Mouse (Mus musculus): ENCODE results near the gene Cfd. TPM values are rescaled to one million over a fixed set of nuclear protein-coding genes. Genes with fewer than 3 reads are reported as not detected.

Cfd gene
- polyA plus RNA-seq, 1 experiment from 2014 or later, result not detected

GRCm38 (mm10) chr10:79865189-79865601 is 25.5 kb upstream of the Cfd start:
- 0 out of 2 replicates have a peak, but pooled peaks cover 5% of the 10 kb centered on the region for H3K4me1 ChIP-seq (ENCODE audit: control insufficient read depth, insufficient read depth, low read length)
- peaks cover 62% of the 10 kb centered on the region for H3K36me3 ChIP-seq (ENCODE audit: control insufficient read depth, insufficient read depth, low read length)
- H3K27me3 ChIP-seq (ENCODE audit: control insufficient read depth, insufficient read depth, low read length), result no peaks in the 10 kb centered on the region; the same call in 1 of the 2 replicates
- H3K9me3 ChIP-seq (ENCODE audit: control insufficient read depth, low read length), result no peaks in the 10 kb centered on the region
- ATAC-seq (ENCODE audit: low read depth), result peak; percentile 11; the same call in 1 of the 2 replicates
- H3K4me3 ChIP-seq (ENCODE audit: low read depth, low read length), result no peak overlapping the region
- peak overlapping the region; percentile 39; the same call in 1 of the 2 replicates for H3K27ac ChIP-seq (ENCODE audit: low read depth, low read length)
- 64% methylated on average over 12 of the region's 12 CpGs for WGBS
- H3K9ac ChIP-seq (replicated peaks; ENCODE audit: low read depth, low read length), result 0 out of 2 replicates have a peak overlapping the region, but pooled peaks have one; percentile 3
- no peak overlapping the region for H3K4me2 ChIP-seq (ENCODE audit: low read depth, low read length)

DNA sequence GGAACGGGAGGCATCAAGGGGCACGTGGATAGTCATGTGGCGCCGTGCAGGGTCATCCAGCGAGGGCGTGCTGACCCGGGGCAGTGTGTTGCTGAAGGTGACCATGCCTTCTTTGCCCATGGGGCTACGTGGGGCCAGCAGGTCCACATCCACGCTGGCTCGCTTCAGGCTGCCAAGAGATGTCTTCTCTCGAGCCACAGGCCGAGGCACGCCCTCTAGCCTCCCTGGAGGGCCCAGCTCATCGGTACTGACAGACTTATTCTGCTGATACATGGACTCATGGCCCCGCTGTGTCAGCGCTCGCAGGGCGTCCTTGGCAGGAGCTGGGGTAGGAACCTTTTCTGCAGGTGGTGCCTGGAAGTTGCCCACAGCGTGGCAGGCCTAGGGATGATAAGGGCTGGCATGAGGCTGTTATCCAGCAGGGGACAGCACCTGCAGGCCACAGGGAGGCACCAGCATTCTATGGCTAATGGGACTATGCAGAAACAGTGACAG is 24.8 kb upstream of the Cfd start:
- Histone ChIP-seq H3K4me2 (ENCODE audit: low read depth, low read length) (no peak overlapping the region), H3K27me3 (ENCODE audit: control insufficient read depth, insufficient read depth, low read length) (no peaks in the 10 kb centered on the region), H3K27ac (ENCODE audit: low read depth, low read length) (no peak overlapping the region), H3K4me3 (ENCODE audit: low read depth, low read length) (no peak overlapping the region), H3K36me3 (ENCODE audit: control insufficient read depth, insufficient read depth, low read length) (peaks cover 56% of the 10 kb centered on the region), H3K9me3 (ENCODE audit: control insufficient read depth, low read length) (no peaks in the 10 kb centered on the region), H3K9ac (replicated peaks; ENCODE audit: low read depth, low read length) (0 out of 2 replicates have a peak overlapping the region, but pooled peaks have one; percentile 3), H3K4me1 (ENCODE audit: control insufficient read depth, insufficient read depth, low read length) (0 out of 2 replicates have a peak, but pooled peaks cover 9% of the 10 kb centered on the region)
- no peak for ATAC-seq (ENCODE audit: low read depth)
- WGBS, result 77% methylated on average over 19 of the region's 19 CpGs

DNA sequence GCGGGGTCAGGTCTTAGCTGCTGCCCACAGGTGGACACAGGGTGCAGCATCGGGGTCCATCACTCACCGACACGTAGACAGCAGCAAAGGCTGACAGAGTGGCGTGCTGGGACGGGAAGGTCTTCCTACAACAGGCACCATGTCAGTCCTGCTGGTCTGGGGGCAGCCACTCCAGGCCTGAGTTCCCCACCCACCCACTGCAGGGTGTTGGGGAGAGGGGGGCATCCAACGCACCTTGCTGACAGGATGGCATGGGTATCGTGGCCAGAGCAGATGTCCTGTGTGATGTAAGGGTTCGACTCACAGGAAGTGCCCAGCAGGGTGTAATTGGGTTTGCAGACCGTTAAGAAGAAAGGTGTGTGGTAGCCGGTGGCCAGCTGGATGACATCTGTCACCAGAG is 24.1 kb upstream of the Cfd start:
- Histone ChIP-seq H3K36me3 (ENCODE audit: control insufficient read depth, insufficient read depth, low read length) (peaks cover 52% of the 10 kb centered on the region), H3K4me1 (ENCODE audit: control insufficient read depth, insufficient read depth, low read length) (peaks cover 12% of the 10 kb centered on the region), H3K4me2 (ENCODE audit: low read depth, low read length) (no peak overlapping the region), H3K9me3 (ENCODE audit: control insufficient read depth, low read length) (no peaks in the 10 kb centered on the region), H3K27ac (ENCODE audit: low read depth, low read length) (no peak overlapping the region), H3K9ac (replicated peaks; ENCODE audit: low read depth, low read length) (no peak overlapping the region), H3K4me3 (ENCODE audit: low read depth, low read length) (no peak overlapping the region), H3K27me3 (ENCODE audit: control insufficient read depth, insufficient read depth, low read length) (no peaks in the 10 kb centered on the region)
- ATAC-seq (ENCODE audit: low read depth), result no peak
- 82% methylated on average over 11 of the region's 11 CpGs for WGBS

- Histone ChIP-seq H3K27ac (ENCODE audit: low read depth, low read length) (no peak overlapping the region), H3K36me3 (ENCODE audit: control insufficient read depth, insufficient read depth, low read length) (peaks cover 13% of the 10 kb centered on the region), H3K27me3 (ENCODE audit: control insufficient read depth, insufficient read depth, low read length) (no peaks in the 10 kb centered on the region), H3K4me2 (ENCODE audit: low read depth, low read length) (peak overlapping the region; percentile 85), H3K9ac (replicated peaks; ENCODE audit: low read depth, low read length) (no peak overlapping the region), H3K4me3 (ENCODE audit: low read depth, low read length) (peak overlapping the region; percentile 66; the same call in 1 of the 2 replicates), H3K4me1 (ENCODE audit: control insufficient read depth, insufficient read depth, low read length) (peaks cover 24% of the 10 kb centered on the region), H3K9me3 (ENCODE audit: control insufficient read depth, low read length) (no peaks in the 10 kb centered on the region)
- ATAC-seq (ENCODE audit: low read depth), result no peak
- 91% methylated on average over 8 of the region's 8 CpGs for WGBS
Measured at GRCm38 (mm10) chr10:79871845-79872244, 18.8 kb upstream of the Cfd start.

GRCm38 (mm10) chr10:79872862-79873261 is 17.8 kb upstream of the Cfd start:
- Histone ChIP-seq H3K4me3 (ENCODE audit: low read depth, low read length) (peak overlapping the region; percentile 66), H3K9ac (replicated peaks; ENCODE audit: low read depth, low read length) (peak overlapping the region; percentile 90), H3K27ac (ENCODE audit: low read depth, low read length) (peak overlapping the region; percentile 89; the same call in 1 of the 2 replicates), H3K4me2 (ENCODE audit: low read depth, low read length) (peak overlapping the region; percentile 85), H3K4me1 (ENCODE audit: control insufficient read depth, insufficient read depth, low read length) (peaks cover 24% of the 10 kb centered on the region), H3K27me3 (ENCODE audit: control insufficient read depth, insufficient read depth, low read length) (no peaks in the 10 kb centered on the region), H3K36me3 (ENCODE audit: control insufficient read depth, insufficient read depth, low read length) (peaks cover 7% of the 10 kb centered on the region), H3K9me3 (ENCODE audit: control insufficient read depth, low read length) (no peaks in the 10 kb centered on the region)
- 42% methylated on average over 3 of the region's 3 CpGs for WGBS
- ATAC-seq (ENCODE audit: low read depth), result no peak

DNA sequence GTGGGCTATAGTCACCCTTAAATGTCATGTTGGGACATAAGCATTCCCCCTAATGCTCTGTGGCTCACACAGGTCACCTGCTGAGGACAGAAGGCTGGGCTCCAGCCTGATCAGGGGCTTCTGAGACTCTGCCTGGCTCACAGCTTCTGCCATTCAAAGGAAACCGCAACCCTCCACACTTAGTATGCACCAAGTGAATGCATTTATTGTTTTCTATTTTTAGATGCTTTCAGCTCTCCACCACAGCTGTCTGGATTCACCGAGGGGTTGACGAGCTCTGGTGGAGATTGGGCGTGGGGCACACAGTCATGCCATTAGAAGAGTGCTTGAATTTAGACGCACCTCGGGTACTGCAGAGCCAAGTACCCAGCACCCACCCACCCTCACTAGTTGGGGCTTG is 17.3 kb upstream of the Cfd start:
- Histone ChIP-seq H3K9me3 (ENCODE audit: control insufficient read depth, low read length) (no peaks in the 10 kb centered on the region), H3K4me2 (ENCODE audit: low read depth, low read length) (peak overlapping the region; percentile 85), H3K36me3 (ENCODE audit: control insufficient read depth, insufficient read depth, low read length) (peaks cover 7% of the 10 kb centered on the region), H3K4me3 (ENCODE audit: low read depth, low read length) (peak overlapping the region; percentile 66), H3K27ac (ENCODE audit: low read depth, low read length) (peak overlapping the region; percentile 89), H3K27me3 (ENCODE audit: control insufficient read depth, insufficient read depth, low read length) (no peaks in the 10 kb centered on the region), H3K9ac (replicated peaks; ENCODE audit: low read depth, low read length) (peak overlapping the region; percentile 90), H3K4me1 (ENCODE audit: control insufficient read depth, insufficient read depth, low read length) (peaks cover 24% of the 10 kb centered on the region)
- ATAC-seq (ENCODE audit: low read depth), result no peak
- 3% methylated on average over 6 of the region's 6 CpGs for WGBS

DNA sequence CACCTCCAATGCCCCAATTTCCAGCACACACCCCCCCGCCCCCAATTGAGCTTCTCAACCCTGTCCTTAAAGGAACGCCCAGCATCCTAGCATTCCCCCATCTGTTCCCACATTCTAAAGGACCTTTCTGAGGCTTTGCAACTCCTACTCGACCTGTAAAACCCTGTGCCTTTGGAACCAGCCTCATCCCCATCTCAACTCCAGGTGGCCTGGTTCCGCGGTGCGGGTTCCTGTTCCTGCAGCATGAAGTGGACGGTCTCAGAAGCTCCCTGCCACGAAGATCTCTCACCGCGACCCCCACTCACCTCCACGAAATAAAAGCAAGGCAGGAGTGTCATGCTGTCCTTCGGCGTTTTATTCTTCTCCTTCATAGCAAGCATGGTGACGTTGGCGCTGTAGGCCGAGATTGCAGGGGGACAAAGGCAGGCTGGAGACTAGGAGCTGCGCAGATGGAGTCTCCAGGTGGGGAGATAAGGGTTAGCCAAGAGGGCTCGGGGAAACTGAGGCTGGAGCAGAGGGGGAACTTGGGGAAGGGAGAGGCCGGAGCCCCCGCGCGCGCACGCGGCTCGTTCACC is 16.9 kb upstream of the Cfd start:
- Histone ChIP-seq H3K4me1 (ENCODE audit: control insufficient read depth, insufficient read depth, low read length) (peaks cover 24% of the 10 kb centered on the region), H3K27me3 (ENCODE audit: control insufficient read depth, insufficient read depth, low read length) (no peaks in the 10 kb centered on the region), H3K9me3 (ENCODE audit: control insufficient read depth, low read length) (no peaks in the 10 kb centered on the region), H3K4me2 (ENCODE audit: low read depth, low read length) (peak overlapping the region; percentile 85), H3K27ac (ENCODE audit: low read depth, low read length) (peak overlapping the region; percentile 89), H3K36me3 (ENCODE audit: control insufficient read depth, insufficient read depth, low read length) (peaks cover 7% of the 10 kb centered on the region), H3K9ac (replicated peaks; ENCODE audit: low read depth, low read length) (peak overlapping the region; percentile 90), H3K4me3 (ENCODE audit: low read depth, low read length) (peak overlapping the region; percentile 66)
- ATAC-seq (ENCODE audit: low read depth), result peak; percentile 8; the same call in 1 of the 2 replicates
- under 1% methylated on average over 19 of the region's 26 CpGs for WGBS

DNA sequence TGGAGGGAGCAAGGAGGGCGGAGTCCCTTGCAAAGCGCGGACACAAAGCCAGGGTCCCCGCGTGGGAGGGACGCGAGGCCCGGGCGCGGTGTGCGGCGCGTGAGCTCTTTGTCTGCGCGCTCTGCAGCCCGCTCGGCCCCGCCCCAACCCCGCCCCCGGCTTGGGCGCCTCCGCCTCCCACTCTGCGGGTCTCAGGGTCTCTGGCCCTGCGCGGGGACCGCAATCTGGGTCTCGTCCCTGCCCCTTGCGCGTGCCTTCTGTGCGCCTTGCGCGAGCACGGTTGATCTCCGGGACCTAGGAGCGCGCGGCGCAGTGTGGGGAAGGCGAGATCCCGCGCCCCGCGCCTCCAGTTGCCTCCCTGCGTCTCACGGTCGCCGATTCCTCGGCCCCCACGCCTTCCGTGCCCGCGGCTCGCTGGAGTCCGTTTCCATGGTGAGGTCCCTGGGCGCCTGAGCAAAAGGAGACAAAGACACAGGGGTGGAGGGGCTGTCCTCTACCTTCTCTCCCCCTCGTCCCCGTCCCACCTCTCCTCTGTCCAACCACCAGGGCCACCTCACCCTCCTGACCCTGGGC is 16.3 kb upstream of the Cfd start, which contains the start of the genes Prtn3 and Plppr3:
Gene Prtn3 (plus strand): TSS at position 187 of the 573 bp plus-strand sequence.
Gene Plppr3 (minus strand): TSS at position 345 of the 573 bp plus-strand sequence.
- Histone ChIP-seq H3K9me3 (ENCODE audit: control insufficient read depth, low read length) (no peaks in the 10 kb centered on the region), H3K9ac (replicated peaks; ENCODE audit: low read depth, low read length) (peak within 1 kb of the TSS; percentile 90), H3K4me3 (ENCODE audit: low read depth, low read length) (peak within 1 kb of the TSS; percentile 66), H3K27me3 (ENCODE audit: control insufficient read depth, insufficient read depth, low read length) (no peaks in the 10 kb centered on the region), H3K27ac (ENCODE audit: low read depth, low read length) (peak within 1 kb of the TSS; percentile 89), H3K36me3 (ENCODE audit: control insufficient read depth, insufficient read depth, low read length) (peaks cover 7% of the 10 kb centered on the region), H3K4me1 (ENCODE audit: control insufficient read depth, insufficient read depth, low read length) (peaks cover 24% of the 10 kb centered on the region), H3K4me2 (ENCODE audit: low read depth, low read length) (peak within 1 kb of the TSS; percentile 85)
- ATAC-seq (ENCODE audit: low read depth), result peak; percentile 93
- WGBS, result 0% methylated on average over 26 of the region's 57 CpGs

GRCm38 (mm10) chr10:79877174-79877573 is 13.5 kb upstream of the Cfd start:
- H3K4me2 ChIP-seq (ENCODE audit: low read depth, low read length), result no peak overlapping the region
- no peak overlapping the region for H3K27ac ChIP-seq (ENCODE audit: low read depth, low read length)
- H3K9ac ChIP-seq (replicated peaks; ENCODE audit: low read depth, low read length), result no peak overlapping the region
- 71% methylated on average over 1 of the region's 1 CpGs for WGBS
- no peaks in the 10 kb centered on the region for H3K9me3 ChIP-seq (ENCODE audit: control insufficient read depth, low read length)
- ATAC-seq (ENCODE audit: low read depth), result no peak
- no peak overlapping the region for H3K4me3 ChIP-seq (ENCODE audit: low read depth, low read length)
- no peaks in the 10 kb centered on the region for H3K27me3 ChIP-seq (ENCODE audit: control insufficient read depth, insufficient read depth, low read length)
- peaks cover 10% of the 10 kb centered on the region; the same call in 1 of the 2 replicates for H3K4me1 ChIP-seq (ENCODE audit: control insufficient read depth, insufficient read depth, low read length)
- no peaks in the 10 kb centered on the region for H3K36me3 ChIP-seq (ENCODE audit: control insufficient read depth, insufficient read depth, low read length)
